Mouse (Mus musculus) fat pad, adult 2 months (tissue): ENCODE measurements at regions not wholly inside any gene's neighbourhood (a gene's known extent, or its start where the extent isn't known, plus 50 kb on each side); places are given as distances from the start of the nearest gene placed in this dataset.
A peak's percentile ranks its signal among the peaks of the same experiment; 100 is the strongest.
"Not testable (repeated sequence)": the region's sequence is repeated elsewhere in the genome, so short reads cannot be mapped to it uniquely, and the experiment has no call there.

Experiments used
- DNase-seq: peaks from one replicate; pipeline ENCODE4 v3.0.0-alpha.2; 2011; ENCODE audit warnings: low read depth, low spot score; ENCODE audit errors: extremely low read depth

GRCm38 (mm10) chr9:6845281-6845680 lies 339.0 kb downstream of the Dync2h1 start:
- DNase-seq = not testable (repeated sequence)

DNA sequence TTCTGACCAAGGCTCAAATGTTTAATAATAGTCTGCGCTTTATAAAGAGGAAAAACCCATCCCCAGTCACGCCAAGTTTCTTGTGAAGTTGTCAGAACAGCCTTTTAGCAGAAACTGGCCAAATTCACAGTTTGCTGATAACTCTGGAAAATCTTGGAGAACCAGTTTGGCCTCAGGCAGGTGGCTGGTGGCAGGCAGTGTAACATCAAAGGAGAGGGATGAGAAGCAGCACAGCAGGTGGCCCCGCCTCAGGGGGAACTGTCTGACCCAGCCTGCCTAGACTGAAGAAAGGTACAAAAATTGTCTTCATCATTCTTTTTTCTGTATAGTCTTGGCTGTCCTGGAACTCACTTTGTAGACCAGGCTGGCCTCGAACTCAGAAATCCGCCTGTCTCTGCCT lies 349.3 kb downstream of the Dync2h1 start:
- not testable (repeated sequence) for DNase-seq

GRCm38 (mm10) chr9:6834470-6834869 lies 349.8 kb downstream of the Dync2h1 start:
- DNase-seq = no peak

DNA sequence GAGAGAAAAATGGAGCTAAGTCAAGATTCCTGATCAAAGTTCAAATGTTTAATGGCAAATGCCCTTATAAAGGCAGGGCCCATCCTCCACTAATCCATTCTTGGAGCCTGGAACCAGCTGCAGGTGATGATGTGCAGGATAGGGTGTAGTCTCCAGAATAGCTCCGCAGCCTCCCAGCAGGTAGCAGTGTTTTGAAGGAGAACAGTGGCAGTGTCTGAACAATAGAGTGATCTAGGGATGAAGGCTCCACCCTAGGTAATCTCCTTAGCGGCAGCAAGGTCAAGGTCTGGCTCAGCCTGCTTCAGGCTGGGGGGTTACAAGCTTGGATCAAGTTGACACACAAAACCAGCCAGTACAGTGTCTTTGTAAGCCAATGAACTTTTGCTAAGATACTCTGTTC lies 351.4 kb downstream of the Dync2h1 start:
- DNase-seq = no peak

DNA sequence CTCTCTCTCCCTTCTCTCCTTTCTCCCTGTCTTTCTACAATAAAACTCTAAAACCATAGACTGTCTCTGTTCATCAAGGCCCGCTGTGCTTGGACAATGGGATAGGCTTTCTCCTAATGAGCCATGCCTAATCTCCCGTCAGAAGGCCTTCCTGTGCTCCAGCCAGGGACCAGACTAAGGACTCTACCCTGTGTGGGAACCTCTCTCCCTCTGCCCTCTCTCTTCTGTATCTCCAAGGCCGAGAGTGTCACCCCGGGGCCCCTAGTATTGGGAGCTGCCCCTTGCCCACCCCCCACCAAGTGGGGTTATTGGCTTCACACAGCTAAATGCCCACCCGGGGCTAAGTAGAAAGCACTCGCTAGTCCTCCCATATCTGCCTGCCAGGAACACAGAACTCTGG lies 352.6 kb downstream of the Dync2h1 start:
- not testable (repeated sequence) for DNase-seq

DNA sequence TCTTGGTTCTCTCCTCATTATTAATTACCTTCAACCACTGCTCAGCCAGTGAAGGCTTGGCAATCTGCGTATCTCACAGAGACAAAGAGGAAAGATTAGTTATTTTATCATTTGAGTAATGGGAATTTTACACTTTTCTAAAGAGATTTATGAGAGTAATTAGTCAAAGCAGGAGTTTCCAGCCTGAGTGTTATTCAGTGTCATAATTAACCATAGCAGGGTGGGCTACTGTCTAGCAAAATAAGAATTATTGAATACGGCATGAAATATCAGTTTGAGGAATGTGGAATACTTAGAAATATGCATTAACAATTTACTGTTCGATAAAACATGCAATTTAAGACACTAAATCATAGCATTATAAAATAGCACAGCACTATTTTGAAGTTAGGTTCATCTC lies 357.7 kb downstream of the Dync2h1 start:
- DNase-seq = no peak

DNA sequence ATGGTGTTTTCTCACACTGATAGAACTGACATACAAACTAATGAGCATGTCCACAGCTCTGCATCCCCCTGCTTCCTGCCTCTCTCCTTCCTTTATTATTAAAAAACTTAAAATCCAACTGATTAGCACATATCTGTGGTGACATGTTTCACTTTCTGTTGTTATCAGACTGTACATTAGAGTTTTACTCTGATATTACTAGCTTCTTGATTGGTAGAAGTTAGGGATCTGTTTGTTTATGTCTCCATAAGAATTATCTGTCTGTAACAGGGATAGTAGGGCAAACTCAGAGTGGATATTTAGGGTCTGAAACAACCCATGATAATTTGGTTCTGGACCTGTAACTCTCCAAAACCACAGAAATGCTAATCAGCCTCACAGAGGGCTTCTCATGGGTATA lies 358.6 kb downstream of the Dync2h1 start:
- no peak for DNase-seq

DNA sequence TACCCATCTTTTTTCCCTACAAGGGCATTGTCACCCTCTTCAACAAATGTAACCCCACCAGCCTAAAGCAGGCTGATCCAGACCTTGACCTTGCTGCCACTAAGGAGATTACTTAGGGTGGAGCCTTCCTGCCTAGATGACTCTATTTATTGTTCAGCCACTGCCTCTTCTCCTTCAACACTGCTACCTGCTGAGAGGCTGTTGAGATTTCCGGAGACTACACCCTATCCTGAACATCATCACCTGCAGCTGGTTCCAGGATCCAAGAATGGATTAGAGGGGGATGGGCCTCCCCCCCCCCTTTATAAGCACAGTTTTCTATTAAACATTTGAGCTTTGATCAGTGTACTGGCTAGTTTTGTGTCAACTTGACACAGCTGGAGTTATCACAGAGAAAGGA lies 360.3 kb downstream of the Dync2h1 start:
- not testable (repeated sequence) for DNase-seq

GRCm38 (mm10) chr9:6823536-6823935 lies 360.7 kb downstream of the Dync2h1 start:
- DNase-seq = no peak

- DNase-seq = no peak
Measured at GRCm38 (mm10) chr9:6776671-6777070, 407.6 kb downstream of the Dync2h1 start.

DNA sequence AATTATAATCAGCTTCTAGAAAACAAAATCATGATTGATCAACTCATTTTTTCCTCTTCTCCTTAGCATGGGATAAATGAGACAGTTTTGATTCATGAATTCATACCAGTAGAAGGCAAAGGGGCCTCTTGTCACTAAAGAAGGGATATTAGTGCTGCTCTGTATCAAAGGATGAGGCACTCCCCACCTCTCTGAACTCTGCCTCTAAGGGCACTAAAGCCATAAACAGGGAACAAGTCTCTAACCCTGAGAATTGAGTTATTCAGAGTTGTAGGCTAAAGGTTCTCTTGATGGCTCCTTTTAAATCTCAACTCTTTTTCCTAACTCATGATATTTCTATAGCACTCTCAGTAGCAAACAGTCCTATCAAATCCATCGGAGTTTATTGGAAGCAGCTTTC lies 442.8 kb downstream of the Dync2h1 start:
- no peak for DNase-seq

DNA sequence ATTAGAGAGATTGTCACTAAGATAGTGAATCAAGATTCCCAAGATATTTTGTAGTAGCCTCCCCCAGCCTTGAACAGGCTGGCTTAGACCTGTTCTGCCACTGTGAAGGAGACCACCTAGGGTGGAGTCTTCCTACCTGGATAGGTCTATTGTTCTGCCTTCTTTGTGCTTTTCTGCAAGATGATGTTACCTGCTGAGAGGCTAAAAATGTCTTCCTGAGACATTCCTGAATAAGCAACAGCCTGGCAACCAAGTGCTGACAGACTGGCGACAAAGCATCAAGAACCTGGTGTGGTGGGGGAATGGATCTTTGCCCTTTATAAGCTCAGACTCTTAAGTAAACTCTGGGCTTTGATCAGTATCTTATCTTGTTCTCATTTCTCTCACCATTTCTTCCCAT lies 447.8 kb downstream of the Dync2h1 start:
- no peak for DNase-seq

GRCm38 (mm10) chr9:6726411-6726810 lies 456.8 kb upstream of the Ddi1 start:
- no peak for DNase-seq

GRCm38 (mm10) chr9:6677225-6677718 lies 407.6 kb upstream of the Ddi1 start:
- no peak for DNase-seq

- no peak for DNase-seq
Measured at GRCm38 (mm10) chr9:6668001-6668969, 398.6 kb upstream of the Ddi1 start.

- DNase-seq = no peak
Measured at GRCm38 (mm10) chr9:6665679-6666078, 396.0 kb upstream of the Ddi1 start.

GRCm38 (mm10) chr9:6652267-6652994 lies 382.8 kb upstream of the Ddi1 start:
- no peak for DNase-seq

DNA sequence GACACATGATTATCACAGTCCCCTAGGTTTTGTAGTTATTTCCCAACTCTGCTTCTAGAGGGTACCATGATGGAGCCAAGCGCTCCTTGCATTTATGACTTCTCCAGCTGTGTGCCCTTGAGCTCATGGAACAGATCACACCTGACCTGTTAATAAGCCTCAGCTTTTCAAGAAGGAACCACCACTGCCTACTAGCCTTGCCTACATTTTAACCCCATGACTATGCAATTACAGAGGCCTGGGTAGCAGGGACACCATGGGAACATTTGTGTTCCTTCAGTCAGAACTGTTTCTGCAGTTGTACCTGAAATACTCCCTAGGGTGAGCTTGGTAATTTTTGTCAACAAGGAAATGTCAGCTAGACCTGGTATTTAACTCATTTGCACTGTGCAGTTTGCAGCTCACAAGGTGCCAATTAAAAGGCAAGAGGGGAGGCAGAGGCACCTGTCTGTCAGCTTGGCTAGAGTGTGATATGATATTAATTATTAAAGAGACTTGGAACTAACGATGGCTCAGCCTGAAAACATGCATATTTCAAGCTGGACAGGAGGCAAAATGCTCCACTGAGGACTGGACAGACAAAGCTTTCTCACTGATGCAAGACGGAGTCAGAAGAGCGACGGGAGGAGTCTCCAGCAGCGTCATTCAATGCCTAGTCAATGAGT lies 382.1 kb upstream of the Ddi1 start:
- no peak for DNase-seq

DNA sequence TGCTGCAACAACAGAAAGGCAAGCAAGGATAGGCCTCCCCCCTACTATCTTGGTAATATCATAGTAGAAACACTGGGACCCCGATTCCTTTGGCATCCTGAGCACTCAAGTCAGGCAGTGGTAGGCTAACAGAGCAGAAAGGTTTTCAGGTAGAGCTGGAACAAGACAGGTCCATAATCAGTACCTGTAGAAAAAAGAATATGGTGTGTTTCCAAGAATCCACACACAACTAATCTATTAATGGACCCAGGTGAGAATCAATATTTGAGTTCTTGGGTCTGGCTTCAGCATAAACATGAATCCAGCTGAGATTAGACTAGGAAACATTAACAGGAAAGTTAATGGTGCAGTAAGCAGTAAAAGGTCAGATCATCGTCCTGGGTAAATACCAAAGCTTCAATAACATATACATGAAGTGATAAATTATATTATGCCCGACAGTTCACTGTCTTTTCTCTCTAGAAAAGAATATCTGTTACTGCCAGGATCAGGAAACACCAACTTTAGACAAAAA lies 376.2 kb upstream of the Ddi1 start:
- DNase-seq = no peak

DNA sequence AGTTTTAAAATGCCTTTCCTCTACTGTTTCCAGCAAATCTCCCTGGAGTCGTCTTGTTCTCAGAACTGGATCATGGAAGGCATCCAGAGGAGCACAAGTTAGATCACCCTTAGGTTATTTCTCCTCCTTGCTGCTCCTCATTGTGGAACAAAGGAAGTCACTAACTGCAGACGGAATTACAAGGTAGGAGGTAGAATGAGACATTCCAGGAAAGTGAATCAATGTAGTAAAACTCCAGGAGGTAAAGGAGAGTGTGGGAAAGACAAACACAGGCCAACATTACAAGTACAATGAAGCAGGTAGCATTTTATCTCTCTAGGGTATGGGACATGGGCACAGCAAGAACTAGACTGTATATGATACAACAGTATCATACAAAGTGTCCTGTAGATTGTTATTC lies 375.7 kb upstream of the Ddi1 start:
- peak; percentile 66 for DNase-seq

- no peak for DNase-seq
Measured at GRCm38 (mm10) chr9:6617155-6617554, 347.5 kb upstream of the Ddi1 start.
